Mouse (Mus musculus) kidney, adult 2 months (tissue): ENCODE results near the gene Etl4. TPM values are rescaled to one million over a fixed set of nuclear protein-coding genes. Genes with fewer than 3 reads are reported as not detected.

Experiments
- DNase-seq: peaks from one replicate; pipeline ENCODE4 v3.0.0; 2021
- H3K27ac ChIP-seq: fragments of 200-500 bp; 2 replicates; pipeline ENCODE4 v1.5.1; 2012; ENCODE audit warnings: low read depth, low read length, control low read depth, inconsistent platforms; ENCODE audit not compliant: insufficient read depth
- H3K27me3 ChIP-seq: fragments of 200-500 bp; replicated peaks from 2 replicates; pipeline ENCODE4 v1.6.1; 2012; ENCODE audit warnings: mild to moderate bottlenecking, moderate library complexity, low read length, inconsistent platforms; ENCODE audit not compliant: control insufficient read depth, insufficient read depth
- H3K36me3 ChIP-seq: fragments of 200-500 bp; 2 replicates; pipeline ENCODE4 v1.6.1; 2012; ENCODE audit warnings: mild to moderate bottlenecking, moderate library complexity, low read length, inconsistent platforms; ENCODE audit not compliant: control insufficient read depth, insufficient read depth
- H3K4me1 ChIP-seq: fragments of 200-500 bp; 2 replicates; pipeline ENCODE4 v1.6.1; 2011; ENCODE audit warnings: low read length; ENCODE audit not compliant: control insufficient read depth, insufficient read depth
- H3K4me3 ChIP-seq: fragments of 200-500 bp; 2 replicates; pipeline ENCODE4 v1.5.1; 2011; ENCODE audit warnings: mild to moderate bottlenecking, low read depth, low read length, control low read depth; ENCODE audit not compliant: insufficient read depth
- CTCF ChIP-seq: fragments of 200-500 bp; conservative IDR thresholded peaks from 2 replicates; pipeline ENCODE4 v1.5.1; 2011; ENCODE audit warnings: low read depth, mild to moderate bottlenecking, control low read depth, low read length, moderate library complexity, mixed read lengths; ENCODE audit not compliant: insufficient read depth, insufficient read length
- POLR2A ChIP-seq: fragments of 200-500 bp; IDR thresholded peaks from one replicate; pipeline ENCODE4 v1.6.1; 2011; ENCODE audit warnings: low read depth, low read length, control low read depth
- WGBS: fragments of 180-500 bp; shearing (Covaris S2); methylation state at CpG from one replicate; pipeline ENCODE4 v1.1.7; 2018; 5-methylcytosine and 5-hydroxymethylcytosine counted together
- polyA plus RNA-seq: library from polyadenylated mRNA; depleted of rRNA; stranded (reverse); fragments of >200 nt; gene quantifications from 2 replicates; pipeline ENCODE4 v1.2.3, GENCODE M21; 2012

The Etl4 gene
- polyA plus RNA-seq, 1 experiment = 21.4 TPM

GRCm38 (mm10) chr2:20560581-20560980 lies 651.0 kb downstream of the Etl4 start:
- TF ChIP-seq POLR2A = no peak
- no peak for TF ChIP-seq CTCF
- H3K4me3 ChIP-seq = no peak overlapping the region
- DNase-seq = no peak
- H3K36me3 ChIP-seq = no peaks in the 10 kb centered on the region
- H3K4me1 ChIP-seq = peaks cover 8% of the 10 kb centered on the region
- WGBS = 85% methylated on average over 9 of the region's 9 CpGs
- no peaks in the 10 kb centered on the region for H3K27me3 ChIP-seq
- H3K27ac ChIP-seq = no peak overlapping the region

- Histone ChIP-seq H3K4me1 (peaks cover 8% of the 10 kb centered on the region; the same call in 1 of the 2 replicates), H3K27me3 (no peaks in the 10 kb centered on the region), H3K4me3 (no peak overlapping the region), H3K27ac (no peak overlapping the region), H3K36me3 (no peaks in the 10 kb centered on the region)
- TF ChIP-seq POLR2A (no peak), CTCF (no peak)
- DNase-seq = peak; percentile 26
- WGBS = 31% methylated on average over 6 of the region's 6 CpGs
These were observed 653.5 kb downstream of the Etl4 start for GRCm38 (mm10) chr2:20563036-20563435.

- Histone ChIP-seq H3K27me3 (no peaks in the 10 kb centered on the region), H3K4me3 (no peak overlapping the region), H3K4me1 (no peaks in the 10 kb centered on the region), H3K36me3 (no peaks in the 10 kb centered on the region), H3K27ac (no peak overlapping the region)
- DNase-seq = peak; percentile 63
- TF ChIP-seq POLR2A = no peak
- TF ChIP-seq CTCF = no peak
- WGBS = 25% methylated on average over 1 of the region's 1 CpGs
These were observed 658.9 kb downstream of the Etl4 start for GRCm38 (mm10) chr2:20568456-20568855.

- no peaks in the 10 kb centered on the region for H3K36me3 ChIP-seq
- 84% methylated on average over 1 of the region's 1 CpGs for WGBS
- no peak overlapping the region for H3K27ac ChIP-seq
- no peak for TF ChIP-seq POLR2A
- no peak for TF ChIP-seq CTCF
- no peaks in the 10 kb centered on the region for H3K4me1 ChIP-seq
- DNase-seq = no peak
- no peaks in the 10 kb centered on the region for H3K27me3 ChIP-seq
- H3K4me3 ChIP-seq = no peak overlapping the region
These were observed 662.4 kb downstream of the Etl4 start for GRCm38 (mm10) chr2:20571940-20572339.

- WGBS = 50% methylated on average over 3 of the region's 3 CpGs
- no peak for DNase-seq
- Histone ChIP-seq H3K27ac (no peak overlapping the region), H3K4me3 (no peak overlapping the region), H3K36me3 (no peaks in the 10 kb centered on the region), H3K27me3 (no peaks in the 10 kb centered on the region), H3K4me1 (0 out of 2 replicates have a peak, but pooled peaks cover 2% of the 10 kb centered on the region)
- TF ChIP-seq CTCF (no peak), POLR2A (no peak)
These were observed 670.8 kb downstream of the Etl4 start for GRCm38 (mm10) chr2:20580331-20580730.

GRCm38 (mm10) chr2:20583032-20583431 lies 673.5 kb downstream of the Etl4 start:
- no peaks in the 10 kb centered on the region for H3K36me3 ChIP-seq

GRCm38 (mm10) chr2:20583562-20584153 lies 674.1 kb downstream of the Etl4 start:
- no peak for DNase-seq

More at GRCm38 (mm10) chr2:20583032-20583431, 673.5 kb downstream of the Etl4 start:
- Histone ChIP-seq H3K27ac (no peak overlapping the region), H3K27me3 (no peaks in the 10 kb centered on the region), H3K4me3 (no peak overlapping the region), H3K4me1 (0 out of 2 replicates have a peak, but pooled peaks cover 2% of the 10 kb centered on the region)
- no peak for DNase-seq
- no peak for TF ChIP-seq CTCF
- TF ChIP-seq POLR2A = no peak

More at GRCm38 (mm10) chr2:20583562-20584153, 674.1 kb downstream of the Etl4 start:
- Histone ChIP-seq H3K36me3 (no peaks in the 10 kb centered on the region), H3K27ac (no peak overlapping the region), H3K4me3 (no peak overlapping the region), H3K27me3 (no peaks in the 10 kb centered on the region), H3K4me1 (0 out of 2 replicates have a peak, but pooled peaks cover 2% of the 10 kb centered on the region)
- TF ChIP-seq POLR2A (no peak), CTCF (no peak)
- WGBS = 84% methylated on average over 6 of the region's 6 CpGs
